Mouse (Mus musculus) midbrain, embryonic 11.5 days (tissue): ENCODE measurements around the gene Gm11077. TPM values are rescaled to one million over a fixed set of nuclear protein-coding genes. Genes with fewer than 3 reads are reported as not detected.

Source experiments
- ATAC-seq: fragments of 200-750 bp; cut with Nextera tagmentation; 2 replicates; pipeline ENCODE4 v1.8.0; 2017; ENCODE audit warnings: moderate TSS enrichment, moderate library complexity; ENCODE audit not compliant: low FRiP score
- DNase-seq: peaks from one replicate; pipeline ENCODE4 v3.0.0; 2015; ENCODE audit warnings: low spot score; ENCODE audit errors: missing footprints
- H3K27ac ChIP-seq: fragments of 300-500 bp; sonication (generic); 2 replicates; pipeline ENCODE4 v1.5.1; 2014; ENCODE audit warnings: low read depth, low read length
- H3K27me3 ChIP-seq: fragments of 300-500 bp; sonication (generic); 2 replicates; pipeline ENCODE4 v1.6.1; 2014; ENCODE audit warnings: mild to moderate bottlenecking, low read length, moderate library complexity, mixed read lengths; ENCODE audit not compliant: control insufficient read depth, insufficient read depth
- H3K36me3 ChIP-seq: fragments of 300-500 bp; sonication (generic); 2 replicates; pipeline ENCODE4 v1.6.1; 2014; ENCODE audit warnings: mild to moderate bottlenecking, low read length, moderate library complexity, mixed read lengths; ENCODE audit not compliant: control insufficient read depth, insufficient read depth
- H3K4me1 ChIP-seq: fragments of 300-500 bp; sonication (generic); 2 replicates; pipeline ENCODE4 v1.6.1; 2014; ENCODE audit warnings: low read length; ENCODE audit not compliant: control insufficient read depth, insufficient read depth
- H3K4me2 ChIP-seq: fragments of 300-500 bp; sonication (generic); 2 replicates; pipeline ENCODE4 v1.6.1; 2014; ENCODE audit warnings: mild to moderate bottlenecking, moderate library complexity
- H3K4me3 ChIP-seq: fragments of 300-500 bp; sonication (generic); 2 replicates; pipeline ENCODE4 v1.5.1; 2014; ENCODE audit warnings: low read depth, low read length
- H3K9ac ChIP-seq: fragments of 300-500 bp; sonication (generic); 2 replicates; pipeline ENCODE4 v1.6.1; 2014; ENCODE audit warnings: low read length
- H3K9me3 ChIP-seq: fragments of 300-500 bp; sonication (generic); 2 replicates; pipeline ENCODE4 v1.6.1; 2016; ENCODE audit warnings: low read length; ENCODE audit not compliant: control insufficient read depth
- WGBS: fragments of 180-500 bp; shearing (Covaris S2); extraction: QIAGEN DNeasy Blood & Tissue Kit; methylation state at CpG from one replicate; pipeline ENCODE4 v1.1.7; 2014; 5-methylcytosine and 5-hydroxymethylcytosine counted together
- polyA plus RNA-seq: library from polyadenylated mRNA; unstranded; fragments of >200 nt; fragmentation: Nextera tagmentation; extraction: Ambion mirVana; gene quantifications from 2 replicates; pipeline ENCODE4 v1.2.1, GENCODE M21; 2014

Gene Gm11077
- polyA plus RNA-seq, 1 experiment from 2014 or later, result not detected

DNA sequence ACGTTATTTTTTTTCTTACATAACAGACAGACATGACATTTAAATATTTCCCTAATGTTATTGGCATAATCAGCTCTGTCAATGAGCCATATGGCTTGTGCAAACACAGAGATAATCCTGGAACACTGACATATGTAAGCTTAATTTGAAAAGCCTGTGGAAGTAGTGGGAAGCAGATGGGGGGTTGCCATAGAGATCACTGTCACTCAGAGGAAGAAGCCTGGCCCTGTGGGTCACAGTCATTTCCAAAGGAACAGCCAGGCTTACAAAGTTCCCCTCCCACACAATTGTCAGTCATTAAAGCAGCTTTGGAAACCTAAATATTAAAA is 2.3 kb downstream of the Gm11077 start:
- Histone ChIP-seq H3K9ac (no peak overlapping the region), H3K36me3 (no peaks in the 10 kb centered on the region), H3K9me3 (no peaks in the 10 kb centered on the region), H3K4me3 (no peak overlapping the region), H3K27ac (no peak overlapping the region), H3K4me2 (no peak overlapping the region), H3K4me1 (peaks cover 4% of the 10 kb centered on the region; the same call in 1 of the 2 replicates), H3K27me3 (no peaks in the 10 kb centered on the region)
- WGBS, result 83% methylated on average over 1 of the region's 1 CpGs
- ATAC-seq (peak; percentile 83), DNase-seq (peak; percentile 85)

DNA sequence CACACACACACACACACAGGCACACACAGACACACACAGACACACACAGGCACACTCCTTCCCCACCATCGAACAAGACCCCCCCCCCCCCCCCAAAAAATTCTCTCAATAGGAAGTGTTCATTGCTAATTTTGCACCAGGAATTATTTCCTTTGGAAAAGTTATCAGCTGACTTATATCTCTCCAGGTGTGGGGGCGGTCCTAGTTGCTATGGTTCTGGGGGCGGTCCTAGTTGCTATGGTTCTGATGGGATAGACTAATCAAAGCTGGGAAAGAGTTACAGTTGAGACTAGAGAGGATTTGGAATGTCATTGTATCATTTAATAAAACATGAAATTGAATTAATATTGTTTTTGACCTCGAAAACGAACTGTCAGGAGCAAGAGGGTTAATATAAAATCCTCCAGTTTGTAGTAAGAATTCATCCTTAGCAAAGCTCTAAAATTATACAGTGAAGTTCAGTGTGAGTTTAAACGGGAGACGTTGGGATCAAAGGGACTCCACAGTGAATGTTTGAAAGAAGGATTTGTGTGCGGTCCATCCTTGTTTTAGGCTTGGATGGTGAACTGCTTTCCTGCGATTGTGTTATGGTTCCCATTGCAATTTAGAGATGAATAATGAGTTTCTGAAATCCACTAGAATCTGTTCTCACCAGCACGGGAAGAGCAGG is 4.0 kb downstream of the Gm11077 start:
- Histone ChIP-seq H3K27me3 (no peaks in the 10 kb centered on the region), H3K4me2 (peak overlapping the region; percentile 48), H3K9me3 (no peaks in the 10 kb centered on the region), H3K9ac (peak overlapping the region; percentile 58), H3K4me1 (peaks cover 4% of the 10 kb centered on the region; the same call in 1 of the 2 replicates), H3K36me3 (no peaks in the 10 kb centered on the region), H3K27ac (no peak overlapping the region), H3K4me3 (peak overlapping the region; percentile 29)
- WGBS, result 34% methylated on average over 10 of the region's 10 CpGs
- peak; percentile 92 for DNase-seq
- ATAC-seq, result peak; percentile 64; the same call in 1 of the 2 replicates

DNA sequence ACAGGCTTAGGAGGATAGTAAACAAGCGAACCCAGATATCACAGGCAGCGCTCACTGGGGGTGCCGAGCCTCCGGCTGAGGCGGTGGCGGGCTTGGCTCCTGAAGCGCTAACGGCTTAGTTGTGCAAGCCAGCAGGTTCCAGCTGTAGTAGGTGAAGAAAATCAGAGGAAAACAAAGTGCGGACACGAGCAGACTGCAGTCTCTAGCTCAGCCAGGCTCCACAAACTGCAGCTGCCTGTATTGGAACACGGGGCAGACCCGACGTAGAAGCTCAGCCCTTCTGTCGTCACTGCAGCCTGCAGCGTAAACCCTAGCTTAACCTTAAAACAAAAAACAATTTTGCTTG is 4.5 kb downstream of the Gm11077 start:
- Histone ChIP-seq H3K36me3 (no peaks in the 10 kb centered on the region), H3K9me3 (no peaks in the 10 kb centered on the region), H3K9ac (peak overlapping the region; percentile 58), H3K4me2 (peak overlapping the region; percentile 48), H3K27me3 (no peaks in the 10 kb centered on the region), H3K4me3 (peak overlapping the region; percentile 29), H3K27ac (no peak overlapping the region), H3K4me1 (peaks cover 4% of the 10 kb centered on the region; the same call in 1 of the 2 replicates)
- ATAC-seq (peak; percentile 36; the same call in 1 of the 2 replicates), DNase-seq (no peak)
- WGBS, result 3% methylated on average over 15 of the region's 15 CpGs

DNA sequence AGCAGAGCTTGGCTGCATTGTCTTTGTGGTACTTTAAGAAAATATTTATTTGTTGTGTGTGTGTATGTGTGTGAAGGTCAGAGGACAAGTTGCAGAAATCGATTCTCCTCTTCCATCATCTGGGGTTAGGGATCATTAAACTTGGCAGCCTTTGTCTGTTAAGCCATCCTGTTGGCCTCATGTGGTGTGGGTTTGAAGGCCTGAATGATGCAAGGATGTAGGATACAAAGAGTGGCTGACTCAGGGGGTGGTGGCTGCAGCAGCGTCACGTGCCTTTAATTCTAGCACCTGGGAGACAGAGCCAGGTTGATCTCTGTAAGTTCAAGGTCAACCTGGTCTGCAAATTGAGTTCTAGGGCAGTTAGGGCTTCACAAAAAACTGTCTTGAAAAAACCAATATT is 16.5 kb downstream of the Gm11077 start:
- WGBS, result 59% methylated on average over 3 of the region's 3 CpGs
- Histone ChIP-seq H3K4me1 (no peaks in the 10 kb centered on the region), H3K4me3 (no peak overlapping the region), H3K36me3 (no peaks in the 10 kb centered on the region), H3K4me2 (no peak overlapping the region), H3K9ac (no peak overlapping the region), H3K9me3 (no peaks in the 10 kb centered on the region), H3K27ac (no peak overlapping the region), H3K27me3 (no peaks in the 10 kb centered on the region)
- DNase-seq (no peak), ATAC-seq (no peak)

DNA sequence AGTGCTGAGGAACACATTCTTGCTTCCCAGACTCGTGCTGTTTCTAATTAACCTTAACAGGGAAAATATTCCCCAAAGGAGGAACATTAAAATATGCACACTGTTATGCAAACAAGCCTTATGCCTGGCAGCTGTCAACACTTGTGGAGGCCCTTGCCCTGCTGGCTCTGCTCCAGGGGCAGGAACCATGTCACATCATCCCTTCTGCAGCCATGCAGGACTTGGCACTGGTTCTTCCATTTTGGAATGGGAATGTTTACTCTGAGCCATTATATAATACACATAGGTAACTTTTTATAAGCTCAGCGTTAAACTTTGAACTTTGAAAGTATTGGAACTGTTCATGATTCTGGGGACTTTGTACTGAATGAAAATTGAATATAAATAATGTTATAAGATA is 18.5 kb downstream of the Gm11077 start:
- no peak overlapping the region for H3K4me3 ChIP-seq
- 80% methylated on average over 2 of the region's 2 CpGs for WGBS
- ATAC-seq (no peak), DNase-seq (no peak)
- H3K27ac ChIP-seq, result no peak overlapping the region
- no peaks in the 10 kb centered on the region for H3K9me3 ChIP-seq
- H3K4me1 ChIP-seq, result no peaks in the 10 kb centered on the region
- no peaks in the 10 kb centered on the region for H3K36me3 ChIP-seq
- H3K4me2 ChIP-seq, result no peak overlapping the region
- H3K27me3 ChIP-seq, result no peaks in the 10 kb centered on the region
- no peak overlapping the region for H3K9ac ChIP-seq

DNA sequence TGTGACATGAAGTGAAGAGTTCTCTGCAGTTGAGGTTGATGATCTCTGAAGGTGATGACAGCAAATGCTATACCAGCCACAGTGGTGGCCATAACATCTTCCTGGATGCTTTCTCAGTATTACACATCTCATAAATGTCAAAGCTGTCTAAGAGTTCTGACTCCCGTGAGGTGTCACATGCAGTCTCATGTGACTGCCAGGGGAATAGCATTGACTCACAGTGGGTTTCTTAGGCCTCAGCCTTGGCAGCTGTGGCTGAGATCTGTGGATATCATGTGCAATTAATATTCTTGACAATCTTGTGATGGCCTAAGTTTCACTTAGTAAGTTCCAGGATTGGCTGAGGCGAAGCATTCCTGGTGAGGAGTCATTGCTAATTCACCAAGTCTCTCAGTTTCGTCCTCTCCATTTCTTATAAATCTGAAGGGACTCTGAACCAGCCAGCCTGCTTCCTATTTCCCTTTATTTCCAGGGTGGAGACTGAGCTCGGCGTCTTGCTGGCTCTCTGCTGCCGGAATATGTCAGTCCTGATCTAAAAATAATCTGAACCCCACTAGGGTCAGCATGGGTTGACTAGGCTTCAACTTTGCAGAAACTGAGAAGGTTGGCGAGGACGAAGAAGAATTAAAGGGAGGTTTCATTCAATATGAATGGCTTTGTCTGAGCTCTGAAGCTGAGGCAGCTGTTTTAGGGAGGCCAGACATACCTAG is 21.4 kb downstream of the Gm11077 start:
- no peak overlapping the region for H3K9ac ChIP-seq
- H3K4me1 ChIP-seq, result no peaks in the 10 kb centered on the region
- H3K36me3 ChIP-seq, result no peaks in the 10 kb centered on the region
- H3K9me3 ChIP-seq, result no peaks in the 10 kb centered on the region
- DNase-seq, result peak; percentile 44
- H3K27me3 ChIP-seq, result no peaks in the 10 kb centered on the region
- ATAC-seq, result no peak
- H3K4me3 ChIP-seq, result no peak overlapping the region
- H3K4me2 ChIP-seq, result no peak overlapping the region
- 89% methylated on average over 8 of the region's 8 CpGs for WGBS
- no peak overlapping the region for H3K27ac ChIP-seq

DNA sequence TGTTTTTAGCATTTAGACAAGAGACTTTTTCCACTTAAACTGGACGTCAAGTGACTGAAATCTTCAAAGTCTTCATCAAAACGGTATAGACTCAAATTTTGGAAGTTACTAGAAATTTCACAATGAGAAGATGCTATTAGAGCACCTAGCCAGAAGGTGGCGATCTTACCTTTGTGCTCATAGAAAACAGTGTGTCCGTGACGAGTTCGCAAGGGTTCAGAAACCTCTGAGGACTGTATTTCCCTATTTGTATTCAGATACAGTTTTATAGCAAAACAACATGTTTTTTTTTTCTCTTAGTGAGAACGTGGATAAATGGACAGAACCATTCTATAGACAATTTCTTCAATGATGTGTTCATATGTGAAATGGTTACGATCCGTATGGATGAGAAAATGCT is 37.3 kb downstream of the Gm11077 start:
- no peak overlapping the region for H3K9ac ChIP-seq
- no peak overlapping the region for H3K4me3 ChIP-seq
- H3K9me3 ChIP-seq, result no peaks in the 10 kb centered on the region
- no peaks in the 10 kb centered on the region for H3K27me3 ChIP-seq
- H3K27ac ChIP-seq, result no peak overlapping the region
- DNase-seq (peak; percentile 92), ATAC-seq (no peak)
- WGBS, result 53% methylated on average over 9 of the region's 9 CpGs
- no peak overlapping the region for H3K4me2 ChIP-seq
- no peaks in the 10 kb centered on the region for H3K36me3 ChIP-seq
- peaks cover 7% of the 10 kb centered on the region; the same call in 1 of the 2 replicates for H3K4me1 ChIP-seq

DNA sequence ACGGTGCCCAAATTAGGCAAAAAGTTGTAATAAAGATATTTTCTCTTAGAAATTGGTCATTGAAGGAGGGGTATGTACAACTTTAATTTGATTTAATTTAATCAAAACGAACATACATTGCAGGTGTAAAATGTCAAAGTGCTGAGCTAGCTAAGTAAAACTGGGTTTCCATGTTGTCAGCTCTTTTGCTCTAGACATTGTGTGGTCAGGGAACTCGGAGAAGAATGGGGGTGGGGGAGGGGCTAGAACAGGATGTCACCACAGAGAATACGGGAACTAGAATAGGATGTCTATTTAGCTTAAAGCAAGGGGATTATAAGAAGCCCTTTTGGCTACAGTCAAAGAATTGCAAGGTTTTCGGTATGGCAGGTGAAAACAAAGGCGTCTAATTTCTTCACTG is 38.2 kb downstream of the Gm11077 start:
- peaks cover 7% of the 10 kb centered on the region; the same call in 1 of the 2 replicates for H3K4me1 ChIP-seq
- no peak overlapping the region for H3K4me2 ChIP-seq
- no peaks in the 10 kb centered on the region for H3K9me3 ChIP-seq
- no peak for ATAC-seq
- no peaks in the 10 kb centered on the region for H3K36me3 ChIP-seq
- no peak overlapping the region for H3K27ac ChIP-seq
- no peak overlapping the region for H3K9ac ChIP-seq
- H3K27me3 ChIP-seq, result no peaks in the 10 kb centered on the region
- H3K4me3 ChIP-seq, result no peak overlapping the region
- no peak for DNase-seq
- 65% methylated on average over 6 of the region's 6 CpGs for WGBS

DNA sequence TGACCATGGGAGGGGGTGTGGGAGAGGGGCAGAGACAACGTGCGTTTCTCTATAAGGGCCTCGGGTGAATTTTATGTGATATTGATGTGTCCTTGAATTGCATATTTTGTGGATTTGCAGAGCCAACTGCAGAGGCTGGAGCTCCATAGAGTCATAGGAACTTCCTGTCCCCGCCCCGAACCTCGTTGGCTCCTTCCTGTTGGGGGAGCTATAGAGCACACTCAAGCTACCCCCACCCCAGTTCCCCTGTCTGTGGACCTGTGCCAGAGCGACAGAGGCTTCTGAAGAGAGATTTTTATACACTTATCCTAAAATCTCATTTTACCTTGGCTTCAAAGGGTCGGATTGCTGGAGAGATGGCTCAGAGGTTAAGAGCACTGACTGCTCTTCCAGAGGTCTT is 39.1 kb downstream of the Gm11077 start:
- Histone ChIP-seq H3K4me3 (no peak overlapping the region), H3K27me3 (no peaks in the 10 kb centered on the region), H3K27ac (no peak overlapping the region), H3K4me2 (no peak overlapping the region), H3K4me1 (peaks cover 7% of the 10 kb centered on the region; the same call in 1 of the 2 replicates), H3K36me3 (no peaks in the 10 kb centered on the region), H3K9ac (no peak overlapping the region), H3K9me3 (no peaks in the 10 kb centered on the region)
- ATAC-seq (no peak), DNase-seq (no peak)
- WGBS, result 89% methylated on average over 8 of the region's 8 CpGs
